Comparison of ENCODE assay signal across 9 mouse cellular contexts in the genomic region with DNA sequence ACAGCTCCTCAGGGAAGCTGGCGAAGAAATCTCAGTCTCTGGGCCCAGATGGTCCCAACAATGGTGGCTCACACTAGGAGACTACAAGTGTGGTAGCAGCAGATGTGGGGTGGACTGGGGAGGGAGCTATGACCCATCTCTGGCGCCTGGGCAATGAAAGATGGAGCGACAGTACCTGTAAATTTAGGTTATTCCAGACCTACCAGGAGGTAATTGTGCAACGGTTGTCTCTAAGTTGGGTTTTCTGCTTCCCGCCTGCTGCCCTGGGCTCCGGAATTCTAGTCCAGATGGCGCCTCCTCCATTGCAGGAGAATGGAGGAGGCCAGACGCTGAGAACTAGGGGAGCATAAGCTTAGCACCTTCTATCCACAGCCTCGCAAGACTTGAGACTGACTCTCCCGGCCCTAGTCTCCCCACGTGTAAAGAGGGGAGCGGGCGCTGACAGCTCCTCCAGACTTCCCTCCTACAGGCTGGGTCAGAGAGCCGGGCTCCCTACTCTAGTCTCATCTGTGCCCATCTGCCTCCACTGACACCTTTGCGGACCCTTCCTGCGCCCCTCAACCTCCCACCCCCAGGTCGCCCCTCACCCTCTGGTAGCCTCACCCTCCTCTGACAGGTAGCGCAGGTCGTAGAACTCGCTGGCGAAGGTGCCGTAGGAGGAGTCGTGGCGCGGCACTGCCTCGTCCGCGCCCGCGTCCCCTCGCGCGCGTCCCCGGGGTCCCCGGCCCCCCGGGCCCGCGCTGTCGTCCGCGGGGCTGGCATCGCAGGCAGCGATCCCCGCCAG. TPM values are rescaled to one million over a fixed set of nuclear protein-coding genes. Genes with fewer than 3 reads are reported as not detected.
DNase-seq lines count a peak whose midpoint lies in the region; ATAC-seq lines count a peak whose summit lies in the region.
"Had no signal": no experiment of that assay in that cellular context is flagged by ENCODE, and none has a peak within 500 bp of the region (broad histone marks: within the 10 kb centered on the region; RNA-seq: fewer than 3 reads in every experiment).

No protein-coding gene starts in this region.

- H3K36me3 ChIP-seq in kidney, embryonic 14.5 days (ENCODE audit: control insufficient read depth, insufficient read depth, low read length) = no peaks in the 10 kb centered on the region
- H3K36me3 ChIP-seq in hindbrain, embryonic 13.5 days = peaks cover 6% of the 10 kb centered on the region; the same call in 1 of the 2 replicates
- H3K36me3 ChIP-seq in liver, embryonic 12.5 days = no peaks in the 10 kb centered on the region

- H3K27ac ChIP-seq in kidney, embryonic 14.5 days (ENCODE audit: low read depth, low read length) = no peak overlapping the region
- H3K27ac ChIP-seq in hindbrain, embryonic 13.5 days = peak overlapping the region; percentile 83
- no peak overlapping the region for H3K27ac ChIP-seq in liver, embryonic 12.5 days

- no peak for DNase-seq in kidney, postnatal 4 days
- DNase-seq in cerebellum, adult 9-11 months = peak; percentile 83
- DNase-seq in right cerebral cortex, postnatal 25 days = peak; percentile 69
- DNase-seq in adrenal gland, adult 2 months = no peak
- DNase-seq in adrenal gland, postnatal 36 days = no peak

- 5% methylated on average over 36 of the region's 45 CpGs for WGBS in kidney, embryonic 14.5 days
- 1% methylated on average over 44 of the region's 45 CpGs for WGBS in hindbrain, embryonic 13.5 days
- 3% methylated on average over 45 of the region's 45 CpGs for WGBS in liver, embryonic 12.5 days (ENCODE audit: insufficient replicate concordance)

- H3K27me3 ChIP-seq in kidney, embryonic 14.5 days (ENCODE audit: control insufficient read depth, insufficient read depth, low read length) = peaks cover 28% of the 10 kb centered on the region
- H3K27me3 ChIP-seq in hindbrain, embryonic 13.5 days = peaks cover 20% of the 10 kb centered on the region
- H3K27me3 ChIP-seq in liver, embryonic 12.5 days (replicated peaks) = peaks cover 73% of the 10 kb centered on the region

- peak overlapping the region; percentile 65 for H3K4me3 ChIP-seq in kidney, embryonic 14.5 days (ENCODE audit: low read length)
- peak overlapping the region; percentile 74 for H3K4me3 ChIP-seq in hindbrain, embryonic 13.5 days
- H3K4me3 ChIP-seq in liver, embryonic 12.5 days = peak overlapping the region; percentile 50

- 0 out of 2 replicates have a peak, but pooled peaks have one; percentile 24 for ATAC-seq in kidney, embryonic 14.5 days (ENCODE audit: low FRiP score, low TSS enrichment)
- peak; percentile 83 for ATAC-seq in hindbrain, embryonic 13.5 days (ENCODE audit: low FRiP score)
- ATAC-seq in liver, embryonic 12.5 days = no peak

- H3K4me1 ChIP-seq in kidney, embryonic 14.5 days (ENCODE audit: control insufficient read depth, insufficient read depth, low read length) = no peaks in the 10 kb centered on the region
- peaks cover 20% of the 10 kb centered on the region for H3K4me1 ChIP-seq in hindbrain, embryonic 13.5 days (replicated peaks)
- no peaks in the 10 kb centered on the region for H3K4me1 ChIP-seq in liver, embryonic 12.5 days

- H3K4me2 ChIP-seq in kidney, embryonic 14.5 days (replicated peaks; ENCODE audit: low read depth, low read length) = peak overlapping the region; percentile 100
- H3K4me2 ChIP-seq in hindbrain, embryonic 13.5 days = peak overlapping the region; percentile 88
- H3K4me2 ChIP-seq in liver, embryonic 12.5 days = peak overlapping the region; percentile 70

- no peaks in the 10 kb centered on the region for H3K9me3 ChIP-seq in kidney, embryonic 14.5 days (ENCODE audit: control insufficient read depth, low read length)
- no peaks in the 10 kb centered on the region for H3K9me3 ChIP-seq in hindbrain, embryonic 13.5 days
- no peaks in the 10 kb centered on the region for H3K9me3 ChIP-seq in liver, embryonic 12.5 days (replicated peaks)

- H3K9ac ChIP-seq in kidney, embryonic 14.5 days (ENCODE audit: low read depth, low read length) = peak overlapping the region; percentile 60
- peak overlapping the region; percentile 87 for H3K9ac ChIP-seq in hindbrain, embryonic 13.5 days
- H3K9ac ChIP-seq in liver, embryonic 12.5 days = no peak overlapping the region

RNA-seq across cellular contexts. Expression of gene Frrs1l, which starts 0.6 kb away (rescaled TPM):
- polyA plus RNA-seq in kidney, embryonic 14.5 days (2014; fragmentation: Nextera tagmentation; extraction: Ambion mirVana) = 0.16 and 0.58 TPM in 2 replicates
- polyA plus RNA-seq in hindbrain, embryonic 13.5 days (2015; fragmentation: Nextera tagmentation; extraction: Ambion mirVana) = 15.4 and 15.7 TPM in 2 replicates
- 0.06 TPM in 1 of 2 replicates, not detected in the other for polyA plus RNA-seq in liver, embryonic 12.5 days (2016; fragmentation: Nextera tagmentation; extraction: Ambion mirVana)
- total RNA-seq in adrenal gland, adult 2 months (2021) = under 1 TPM; 0.55 to 0.63 TPM
- 0.04 and 0.10 TPM in 2 replicates for polyA plus RNA-seq in adrenal gland, adult 2 months (2012; rRNA removed)
- under 1 TPM; 0.23 to 0.40 TPM for total RNA-seq in adrenal gland, postnatal 36 days (2021)
- total RNA-seq: MEL had no signal

RNA-seq across cellular contexts. Expression of gene Tmem245, which starts 42.4 kb away (rescaled TPM):
- 8.7 and 14.3 TPM in 2 replicates for polyA plus RNA-seq in kidney, embryonic 14.5 days (2014; fragmentation: Nextera tagmentation; extraction: Ambion mirVana)
- polyA plus RNA-seq in hindbrain, embryonic 13.5 days (2015; fragmentation: Nextera tagmentation; extraction: Ambion mirVana) = 9.0 and 9.8 TPM in 2 replicates
- polyA plus RNA-seq in liver, embryonic 12.5 days (2016; fragmentation: Nextera tagmentation; extraction: Ambion mirVana) = 5.8 and 6.1 TPM in 2 replicates
- 10 to 100 TPM; 42.3 to 53.0 TPM for total RNA-seq in adrenal gland, adult 2 months (2021)
- polyA plus RNA-seq in adrenal gland, adult 2 months (2012; rRNA removed) = 18.5 TPM in 2 replicates
- total RNA-seq in adrenal gland, postnatal 36 days (2021) = 10 to 100 TPM; 48.4 to 52.9 TPM

Comparison
In these comparisons a context has a peak if more than half of its experiments do, and no peak if none do; other contexts are left out.
1. DNase-seq: peak in cerebellum, adult 9-11 months (single experiment) and right cerebral cortex, postnatal 25 days (single experiment); none in kidney, postnatal 4 days (0 of 2), adrenal gland, adult 2 months (single experiment) and adrenal gland, postnatal 36 days (0 of 2).
2. RNA of gene Frrs1l, which starts 0.6 kb away (polyA plus RNA-seq): 15.4 to 15.7 TPM in hindbrain, embryonic 13.5 days; 0.16 to 0.58 TPM in kidney, embryonic 14.5 days, 0.06 TPM in liver, embryonic 12.5 days and 0.04 to 0.10 TPM in adrenal gland, adult 2 months; every median in the first group is over 10 times any median in the second.
3. Peak in every context shown above with its lines, with median percentiles within 50 percentile points of each other: H3K4me2 ChIP-seq and H3K4me3 ChIP-seq.